Mouse (Mus musculus): Measurements from ENCODE around the gene Phlpp1. TPM values are rescaled to one million over a fixed set of nuclear protein-coding genes. Genes with fewer than 3 reads are reported as not detected.

Phlpp1 gene
- polyA plus RNA-seq, 1 experiment, result 49.8 TPM

GRCm38 (mm10) chr1:106145565-106146190, 25.9 kb upstream of the Phlpp1 start:
- H3K4me1 ChIP-seq (ENCODE audit: control insufficient read depth, insufficient read depth, low read length), result no peaks in the 10 kb centered on the region
- H3K4me3 ChIP-seq (ENCODE audit: insufficient read depth, low read length), result no peak overlapping the region
- TF ChIP-seq POLR2A (IDR thresholded peaks at IDR 0.05; ENCODE audit: extremely low read depth, insufficient read depth, low read length) (no peak), CTCF (IDR thresholded peaks at IDR 0.05; ENCODE audit: extremely low read depth, insufficient read depth, low read length) (no peak)
- H3K27ac ChIP-seq (ENCODE audit: insufficient read depth, low read length), result no peak overlapping the region

GRCm38 (mm10) chr1:106148386-106149380, 22.9 kb upstream of the Phlpp1 start:
- H3K4me1 ChIP-seq (ENCODE audit: control insufficient read depth, insufficient read depth, low read length), result no peaks in the 10 kb centered on the region
- no peak for TF ChIP-seq POLR2A (IDR thresholded peaks at IDR 0.05; ENCODE audit: extremely low read depth, insufficient read depth, low read length)
- no peak for TF ChIP-seq CTCF (IDR thresholded peaks at IDR 0.05; ENCODE audit: extremely low read depth, insufficient read depth, low read length)
- no peak overlapping the region for H3K4me3 ChIP-seq (ENCODE audit: insufficient read depth, low read length)
- no peak overlapping the region for H3K27ac ChIP-seq (ENCODE audit: insufficient read depth, low read length)

- Histone ChIP-seq H3K4me1 (ENCODE audit: control insufficient read depth, insufficient read depth, low read length) (no peaks in the 10 kb centered on the region), H3K27ac (ENCODE audit: insufficient read depth, low read length) (no peak overlapping the region), H3K4me3 (ENCODE audit: insufficient read depth, low read length) (no peak overlapping the region)
- TF ChIP-seq POLR2A (IDR thresholded peaks at IDR 0.05; ENCODE audit: extremely low read depth, insufficient read depth, low read length) (no peak), CTCF (IDR thresholded peaks at IDR 0.05; ENCODE audit: extremely low read depth, insufficient read depth, low read length) (peak; percentile 47)
Measured at GRCm38 (mm10) chr1:106151846-106152245, 19.7 kb upstream of the Phlpp1 start.

GRCm38 (mm10) chr1:106152742-106153141, 18.8 kb upstream of the Phlpp1 start:
- no peak overlapping the region for H3K27ac ChIP-seq (ENCODE audit: insufficient read depth, low read length)
- no peaks in the 10 kb centered on the region for H3K4me1 ChIP-seq (ENCODE audit: control insufficient read depth, insufficient read depth, low read length)
- no peak overlapping the region for H3K4me3 ChIP-seq (ENCODE audit: insufficient read depth, low read length)
- no peak for TF ChIP-seq POLR2A (IDR thresholded peaks at IDR 0.05; ENCODE audit: extremely low read depth, insufficient read depth, low read length)
- TF ChIP-seq CTCF (IDR thresholded peaks at IDR 0.05; ENCODE audit: extremely low read depth, insufficient read depth, low read length), result no peak

DNA sequence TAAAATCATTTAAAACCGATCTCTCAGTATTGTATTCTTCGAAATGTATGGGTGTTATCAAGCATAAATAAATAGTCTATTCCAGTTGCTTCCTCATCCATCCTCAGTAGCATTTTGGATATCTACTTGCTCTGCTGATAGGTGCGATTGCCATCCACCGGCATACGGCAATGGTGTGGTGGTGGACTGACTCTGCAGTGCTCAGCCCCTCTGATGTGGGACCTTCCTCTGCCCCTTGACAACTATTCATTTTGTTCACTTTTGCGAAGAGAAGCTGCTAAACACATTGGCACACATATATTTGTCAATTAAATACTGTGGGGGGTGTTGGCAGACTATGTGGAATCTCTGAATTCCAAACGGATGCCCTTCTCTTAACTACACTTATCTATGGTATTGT, 17.0 kb upstream of the Phlpp1 start:
- H3K4me3 ChIP-seq (ENCODE audit: insufficient read depth, low read length), result no peak overlapping the region
- H3K27ac ChIP-seq (ENCODE audit: insufficient read depth, low read length), result peak overlapping the region; percentile 88; the same call in 1 of the 2 replicates
- TF ChIP-seq POLR2A (IDR thresholded peaks at IDR 0.05; ENCODE audit: extremely low read depth, insufficient read depth, low read length) (no peak), CTCF (IDR thresholded peaks at IDR 0.05; ENCODE audit: extremely low read depth, insufficient read depth, low read length) (no peak)
- no peaks in the 10 kb centered on the region for H3K4me1 ChIP-seq (ENCODE audit: control insufficient read depth, insufficient read depth, low read length)

DNA sequence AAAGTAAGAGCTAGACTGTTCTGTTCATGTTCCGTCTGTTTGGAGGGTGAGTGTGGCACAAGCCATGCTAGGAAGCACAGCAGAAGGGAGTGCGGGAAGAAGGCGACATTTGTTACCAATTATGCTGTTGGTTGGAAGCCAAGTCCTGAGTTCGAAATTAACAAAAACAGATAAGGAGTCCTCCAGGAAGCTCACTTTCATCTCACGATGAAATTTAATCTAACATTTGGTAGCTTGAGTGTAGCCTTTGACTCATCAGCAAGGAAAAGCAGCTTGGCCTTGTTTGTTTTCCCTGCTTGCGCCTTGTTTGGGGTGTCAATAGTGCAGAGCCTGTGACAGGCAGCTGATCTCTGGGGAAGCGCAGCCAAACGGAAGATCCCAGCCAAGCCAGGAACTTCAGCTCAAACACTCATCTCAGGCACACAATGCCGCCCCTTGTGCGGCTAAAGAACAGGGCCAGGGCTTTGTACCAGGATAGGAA, 16.4 kb upstream of the Phlpp1 start:
- Histone ChIP-seq H3K27ac (ENCODE audit: insufficient read depth, low read length) (0 out of 2 replicates have a peak overlapping the region, but pooled peaks have one; percentile 88), H3K4me1 (ENCODE audit: control insufficient read depth, insufficient read depth, low read length) (no peaks in the 10 kb centered on the region), H3K4me3 (ENCODE audit: insufficient read depth, low read length) (no peak overlapping the region)
- TF ChIP-seq POLR2A (IDR thresholded peaks at IDR 0.05; ENCODE audit: extremely low read depth, insufficient read depth, low read length) (no peak), CTCF (IDR thresholded peaks at IDR 0.05; ENCODE audit: extremely low read depth, insufficient read depth, low read length) (no peak)

- TF ChIP-seq CTCF (IDR thresholded peaks at IDR 0.05; ENCODE audit: extremely low read depth, insufficient read depth, low read length) (no peak), POLR2A (IDR thresholded peaks at IDR 0.05; ENCODE audit: extremely low read depth, insufficient read depth, low read length) (no peak)
- H3K27ac ChIP-seq (ENCODE audit: insufficient read depth, low read length), result 0 out of 2 replicates have a peak overlapping the region, but pooled peaks have one; percentile 70
- H3K4me1 ChIP-seq (ENCODE audit: control insufficient read depth, insufficient read depth, low read length), result no peaks in the 10 kb centered on the region
- no peak overlapping the region for H3K4me3 ChIP-seq (ENCODE audit: insufficient read depth, low read length)
Measured at GRCm38 (mm10) chr1:106155702-106156101, 15.8 kb upstream of the Phlpp1 start.

- TF ChIP-seq POLR2A (IDR thresholded peaks at IDR 0.05; ENCODE audit: extremely low read depth, insufficient read depth, low read length) (no peak), CTCF (IDR thresholded peaks at IDR 0.05; ENCODE audit: extremely low read depth, insufficient read depth, low read length) (no peak)
- Histone ChIP-seq H3K4me1 (ENCODE audit: control insufficient read depth, insufficient read depth, low read length) (no peaks in the 10 kb centered on the region), H3K27ac (ENCODE audit: insufficient read depth, low read length) (peak overlapping the region; percentile 10; the same call in 1 of the 2 replicates), H3K4me3 (ENCODE audit: insufficient read depth, low read length) (no peak overlapping the region)
Measured at GRCm38 (mm10) chr1:106157961-106158515, 13.5 kb upstream of the Phlpp1 start.

- TF ChIP-seq CTCF (IDR thresholded peaks at IDR 0.05; ENCODE audit: extremely low read depth, insufficient read depth, low read length), result no peak
- no peak for TF ChIP-seq POLR2A (IDR thresholded peaks at IDR 0.05; ENCODE audit: extremely low read depth, insufficient read depth, low read length)
- no peak overlapping the region for H3K27ac ChIP-seq (ENCODE audit: insufficient read depth, low read length)
Measured at GRCm38 (mm10) chr1:106159667-106160066, 11.9 kb upstream of the Phlpp1 start.

More at GRCm38 (mm10) chr1:106159667-106160066, 11.9 kb upstream of the Phlpp1 start:
- Histone ChIP-seq H3K4me3 (ENCODE audit: insufficient read depth, low read length) (no peak overlapping the region), H3K4me1 (ENCODE audit: control insufficient read depth, insufficient read depth, low read length) (no peaks in the 10 kb centered on the region)

All from cortical plate, adult 2 months (tissue).